14 mouse cellular contexts compared by ENCODE assay signal in the genomic region with DNA sequence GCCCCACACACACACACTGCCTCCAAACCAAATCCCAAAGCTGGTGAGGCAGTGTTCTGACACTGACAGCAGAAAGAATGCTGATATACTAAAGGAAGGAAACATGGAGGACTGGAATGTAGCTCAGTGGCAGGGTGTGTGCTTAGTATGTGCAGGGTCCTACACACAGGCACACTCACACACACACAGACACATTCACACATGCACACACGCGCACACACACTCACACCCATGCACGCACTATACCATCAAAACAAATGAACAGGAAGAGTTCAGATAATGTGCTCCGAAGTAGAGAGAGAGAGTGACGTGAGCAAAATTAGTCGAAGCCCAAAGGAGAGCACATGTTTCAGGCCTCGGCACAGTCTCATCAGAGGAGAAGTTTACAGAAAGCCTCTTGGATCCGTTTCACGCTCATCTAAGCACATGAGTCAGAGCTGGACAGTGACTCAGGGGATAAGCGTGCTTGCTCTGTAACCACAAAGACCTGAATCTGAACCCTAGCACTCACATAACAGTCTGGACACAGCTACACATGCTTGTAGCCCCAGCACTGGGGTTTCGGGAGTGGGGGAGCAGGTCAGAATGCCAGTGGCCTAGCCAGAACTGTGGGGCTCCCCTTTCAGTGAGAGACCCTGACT.
DNase-seq lines count a peak whose midpoint lies in the region; ATAC-seq and TF ChIP-seq lines count a peak whose summit lies in the region.
"Had no signal": no experiment of that assay in that cellular context is flagged by ENCODE, and none has a peak within 500 bp of the region (broad histone marks: within the 10 kb centered on the region; RNA-seq: fewer than 3 reads in every experiment).

No protein-coding gene starts in this region.

- intact Hi-C loops in gastrocnemius, adult 2 months (cut with DNase I), result no loop called here

- no peaks in the 10 kb centered on the region for H3K36me3 ChIP-seq in hindbrain, embryonic 13.5 days
- H3K36me3 ChIP-seq in forebrain, embryonic 10.5 days (replicated peaks), result no peaks in the 10 kb centered on the region
- H3K36me3 ChIP-seq: liver, embryonic 13.5 days; midbrain, embryonic 13.5 days had no signal

- H3K9me3 ChIP-seq in hindbrain, embryonic 13.5 days, result no peaks in the 10 kb centered on the region
- H3K9me3 ChIP-seq in forebrain, embryonic 10.5 days, result no peaks in the 10 kb centered on the region
- H3K9me3 ChIP-seq: liver, embryonic 13.5 days; midbrain, embryonic 13.5 days had no signal

- H3K27ac ChIP-seq in gastrocnemius, adult 2 months, result no peak overlapping the region
- no peak overlapping the region for H3K27ac ChIP-seq in hindbrain, embryonic 13.5 days
- H3K27ac ChIP-seq in forebrain, embryonic 10.5 days, result no peak overlapping the region
- H3K27ac ChIP-seq: layer of hippocampus, adult 2 months; liver, embryonic 13.5 days; midbrain, embryonic 13.5 days had no signal

- no peak overlapping the region for H3K4me3 ChIP-seq in gastrocnemius, adult 2 months
- no peak overlapping the region for H3K4me3 ChIP-seq in hindbrain, embryonic 13.5 days
- no peak overlapping the region for H3K4me3 ChIP-seq in forebrain, embryonic 10.5 days
- H3K4me3 ChIP-seq: layer of hippocampus, adult 2 months; liver, embryonic 13.5 days; midbrain, embryonic 13.5 days had no signal

- no peak overlapping the region for H3K9ac ChIP-seq in hindbrain, embryonic 13.5 days
- H3K9ac ChIP-seq: liver, embryonic 13.5 days; midbrain, embryonic 13.5 days had no signal

- peak; percentile 23 for DNase-seq in gastrocnemius, adult 18-20 months (ENCODE audit: low spot score)
- no peak for DNase-seq in gastrocnemius, adult 2 months
- DNase-seq in lung, postnatal 10 days, result peak; percentile 16
- no peak for DNase-seq in lung, adult 18-20 months
- peak; percentile 28 for DNase-seq in adrenal gland, postnatal 25 days
- peak; percentile 5 to 7 for DNase-seq in natural killer cell, adult 2 months (ENCODE audit: low spot score in 2 of 2)
- DNase-seq in forebrain, embryonic 10.5 days (ENCODE audit: extremely low spot score, low spot score), result no peak
- DNase-seq: cerebellum, postnatal 36 days; liver, embryonic 13.5 days had no signal

- ATAC-seq in hindbrain, embryonic 13.5 days (ENCODE audit: low FRiP score), result no peak
- ATAC-seq: activated CD4-positive, CD25-positive, alpha-beta regulatory T cell, adult 4 months; CD4-positive, CD25-positive, alpha-beta regulatory T cell, adult 4 months; midbrain, embryonic 13.5 days had no signal

- no peak for TF ChIP-seq CTCF in gastrocnemius, adult 2 months (IDR thresholded peaks at IDR 0.05)

- H3K27me3 ChIP-seq in hindbrain, embryonic 13.5 days, result no peaks in the 10 kb centered on the region
- no peaks in the 10 kb centered on the region for H3K27me3 ChIP-seq in forebrain, embryonic 10.5 days (ENCODE audit: poor library complexity, severe bottlenecking)
- H3K27me3 ChIP-seq: liver, embryonic 13.5 days; midbrain, embryonic 13.5 days had no signal

- 85% methylated on average over 11 of the region's 11 CpGs for WGBS in hindbrain, embryonic 13.5 days
- WGBS in forebrain, embryonic 10.5 days, result 93% methylated on average over 11 of the region's 11 CpGs

- no peaks in the 10 kb centered on the region for H3K4me1 ChIP-seq in hindbrain, embryonic 13.5 days (replicated peaks)
- peaks cover 13% of the 10 kb centered on the region for H3K4me1 ChIP-seq in forebrain, embryonic 10.5 days
- H3K4me1 ChIP-seq: liver, embryonic 13.5 days had no signal

- no peak overlapping the region for H3K4me2 ChIP-seq in hindbrain, embryonic 13.5 days
- H3K4me2 ChIP-seq: liver, embryonic 13.5 days; midbrain, embryonic 13.5 days had no signal

Comparison
In these comparisons a context has a peak if more than half of its experiments do, and no peak if none do; other contexts are left out.
1. DNase-seq: peak in gastrocnemius, adult 18-20 months (single experiment), lung, postnatal 10 days (single experiment), adrenal gland, postnatal 25 days (single experiment) and natural killer cell, adult 2 months (2 of 2); none in gastrocnemius, adult 2 months (single experiment), lung, adult 18-20 months (0 of 2) and forebrain, embryonic 10.5 days (single experiment).